Mouse (Mus musculus) cortical plate, adult 2 months (tissue): Measurements from ENCODE around the gene Zdhhc15.
"Not testable (repeated sequence)": the region's sequence is repeated elsewhere in the genome, so short reads cannot be mapped to it uniquely, and the experiment has no call there.

Source experiments
- CTCF ChIP-seq: fragments of 200-500 bp; IDR thresholded peaks from 2 replicates; pipeline ENCODE4 v1.5.1; 2011; ENCODE audit warnings: mild to moderate bottlenecking, control low read depth, low read length; ENCODE audit not compliant: insufficient read depth; ENCODE audit errors: extremely low read depth
- POLR2A ChIP-seq: fragments of 200-500 bp; IDR thresholded peaks from 2 replicates; pipeline ENCODE4 v1.6.1; 2011; ENCODE audit warnings: mild to moderate bottlenecking, low read length, control low read depth; ENCODE audit not compliant: insufficient read depth; ENCODE audit errors: extremely low read depth

GRCm38 (mm10) chrX:104603738-104604430, 67.0 kb downstream of the Zdhhc15 start:
- not testable (repeated sequence) for TF ChIP-seq CTCF, POLR2A
